Mouse (Mus musculus): ENCODE measurements at regions not wholly inside any gene's neighbourhood (a gene's known extent, or its start where the extent isn't known, plus 50 kb on each side); places are given as distances from the start of the nearest gene placed in this dataset.

DNA sequence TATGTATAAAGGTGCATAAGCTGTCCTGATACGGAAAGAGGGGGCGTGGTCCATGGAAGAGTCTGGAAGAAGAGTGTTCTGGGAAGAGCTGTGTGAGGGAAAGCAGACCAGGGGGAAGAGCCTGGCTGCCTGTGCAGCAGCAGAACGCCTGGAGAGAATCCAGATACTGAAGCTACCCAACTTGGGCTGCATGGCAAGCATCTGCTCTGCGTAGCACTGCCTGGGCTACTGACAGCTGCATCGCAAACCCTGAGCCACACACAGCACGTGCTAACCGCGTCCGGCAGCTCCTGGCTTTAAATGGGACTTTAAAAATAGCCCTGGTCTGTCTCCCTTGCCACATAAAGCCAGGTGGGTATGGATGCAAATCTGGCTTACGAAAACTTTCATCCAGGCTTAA is 78.9 kb downstream of the Spata19 start:
- TF ChIP-seq CTCF (IDR thresholded peaks at IDR 0.05; ENCODE audit: low read depth, low read length): no peak
- TF ChIP-seq POLR2A (IDR thresholded peaks at IDR 0.05; ENCODE audit: insufficient read depth, low read length): no peak
- no peak for TF ChIP-seq EP300 (IDR thresholded peaks at IDR 0.05; ENCODE audit: insufficient read depth, low read depth, low read length)

Measured in ES-Bruce4 (cell line).